Mouse (Mus musculus): ENCODE results near the gene Hmbs. TPM values are rescaled to one million over a fixed set of nuclear protein-coding genes. Genes with fewer than 3 reads are reported as not detected.
"Not testable (repeated sequence)": the region's sequence is repeated elsewhere in the genome, so short reads cannot be mapped to it uniquely, and the experiment has no call there.

Hmbs gene
- polyA plus RNA-seq (2021), result 46.8 TPM

- POLR2A ChIA-PET, result interaction anchor here (1.1 to 1.7 kb wide), 3 partner anchors 9 to 15 kb away, joined by 3 to 8 read pairs (median 3); partner anchors contain the start of gene H2afx
These were observed at the start of gene Hmbs for GRCm38 (mm10) chr9:44343781-44344421. TSS of gene Hmbs (minus strand) at chr9:44344228.

GRCm38 (mm10) chr9:44391466-44391865 is 47.4 kb upstream of the Hmbs start:
- ATAC-seq (peak; percentile 44), DNase-seq (ENCODE audit: low read depth, low spot score) (no peak)
- ChIA-PET CTCF (no interaction called here), POLR2A (interaction anchor here (0.6 kb wide), 1 partner anchor 472 kb away, joined by 5 read pairs; no protein-coding TSS in a partner anchor)
- no peaks in the 10 kb centered on the region for H3K27me3 ChIP-seq
- TF ChIP-seq CTCF (IDR thresholded peaks at IDR 0.05), result no peak
- in situ Hi-C loops (cut with MboI; ENCODE audit: low pct_unique_long_range_greater_than_20kb), result no loop called here

More at GRCm38 (mm10) chr9:44343781-44344421, at the start of gene Hmbs:
- DNase-seq (ENCODE audit: low read depth, low spot score), result no peak
- CTCF ChIA-PET, result interaction anchor here (1.0 to 2.5 kb wide), 2 partner anchors 8 to 18 kb away, joined by 4 to 8 read pairs; partner anchors contain the start of gene Vps11
- peak; percentile 80 for ATAC-seq
- in situ Hi-C loops (cut with MboI; ENCODE audit: low pct_unique_long_range_greater_than_20kb), result no loop called here
- no peaks in the 10 kb centered on the region for H3K27me3 ChIP-seq
- no peak for TF ChIP-seq CTCF (IDR thresholded peaks at IDR 0.05)

GRCm38 (mm10) chr9:44389273-44389672 is 45.2 kb upstream of the Hmbs start:
- H3K27me3 ChIP-seq, result no peaks in the 10 kb centered on the region
- in situ Hi-C loops (cut with MboI; ENCODE audit: low pct_unique_long_range_greater_than_20kb), result no loop called here
- CTCF ChIA-PET, result interaction anchor here (1.0 to 1.3 kb wide), 3 partner anchors 9 to 24 kb away, joined by 3 to 6 read pairs (median 3); partner anchors contain the start of gene Hyou1
- no peak for ATAC-seq
- POLR2A ChIA-PET, result interaction anchor here (1.6 kb wide), 1 partner anchor 10 kb away, joined by 7 read pairs; the partner anchor contains the start of gene Hyou1
- DNase-seq (ENCODE audit: low read depth, low spot score), result no peak
- no peak for TF ChIP-seq CTCF (IDR thresholded peaks at IDR 0.05)

GRCm38 (mm10) chr9:44387221-44387620 is 43.2 kb upstream of the Hmbs start:
- ATAC-seq, result no peak
- no peak for DNase-seq (ENCODE audit: low read depth, low spot score)
- POLR2A ChIA-PET, result no interaction called here
- no peaks in the 10 kb centered on the region for H3K27me3 ChIP-seq
- in situ Hi-C loops (cut with MboI; ENCODE audit: low pct_unique_long_range_greater_than_20kb), result no loop called here
- CTCF ChIA-PET, result no interaction called here
- TF ChIP-seq CTCF (IDR thresholded peaks at IDR 0.05), result no peak

- ChIA-PET CTCF (interaction anchor here (0.6 kb wide), 1 partner anchor 27 kb away, joined by 3 read pairs; no protein-coding TSS in a partner anchor), POLR2A (no interaction called here)
- in situ Hi-C loops (cut with MboI; ENCODE audit: low pct_unique_long_range_greater_than_20kb), result no loop called here
- no peaks in the 10 kb centered on the region for H3K27me3 ChIP-seq
- no peak for TF ChIP-seq CTCF (IDR thresholded peaks at IDR 0.05)
- ATAC-seq (no peak), DNase-seq (ENCODE audit: low read depth, low spot score) (no peak)
These were observed 40.6 kb upstream of the Hmbs start for GRCm38 (mm10) chr9:44384596-44384995.

- no peak for DNase-seq (ENCODE audit: low read depth, low spot score)
- ATAC-seq, result peak; percentile 1
- in situ Hi-C loops (cut with MboI; ENCODE audit: low pct_unique_long_range_greater_than_20kb), result no loop called here
- ChIA-PET POLR2A (interaction anchor here (1.3 to 1.9 kb wide), 3 partner anchors 9 to 45 kb away, joined by 5 to 7 read pairs (median 7); partner anchors contain the start of genes H2afx and Vps11), CTCF (interaction anchor here (1.2 to 2.0 kb wide), 3 partner anchors 9 to 18 kb away, joined by 3 to 6 read pairs (median 6); partner anchors contain the start of gene Vps11)
- no peaks in the 10 kb centered on the region for H3K27me3 ChIP-seq
- no peak for TF ChIP-seq CTCF (IDR thresholded peaks at IDR 0.05)
These were observed 35.8 kb upstream of the Hmbs start for GRCm38 (mm10) chr9:44379862-44380261.

- CTCF ChIA-PET, result interaction anchor here (1.2 to 2.0 kb wide), 3 partner anchors 9 to 17 kb away, joined by 3 to 6 read pairs (median 6); partner anchors contain the start of gene Vps11
- POLR2A ChIA-PET, result interaction anchor here (0.7 to 1.9 kb wide), 6 partner anchors 10 to 58 kb away, joined by 3 to 7 read pairs (median 4); partner anchors contain the start of genes H2afx and Vps11
- in situ Hi-C loops (cut with MboI; ENCODE audit: low pct_unique_long_range_greater_than_20kb), result no loop called here
- no peak for TF ChIP-seq CTCF (IDR thresholded peaks at IDR 0.05)
- ATAC-seq (peak; percentile 93), DNase-seq (ENCODE audit: low read depth, low spot score) (peak; percentile 77)
- H3K27me3 ChIP-seq, result no peaks in the 10 kb centered on the region
These were observed 35.2 kb upstream of the Hmbs start, which contains the start of gene Hyou1 for GRCm38 (mm10) chr9:44379054-44379834. TSS of gene Hyou1 (plus strand) at chr9:44379490.

- ChIA-PET CTCF (interaction anchor here (1.2 to 2.9 kb wide), 2 partner anchors 14 to 16 kb away, joined by 3 to 9 read pairs; partner anchors contain the start of gene Vps11), POLR2A (interaction anchor here (0.7 to 0.8 kb wide), 3 partner anchors 17 to 57 kb away, joined by 3 read pairs; partner anchors contain the start of gene Vps11)
- H3K27me3 ChIP-seq, result no peaks in the 10 kb centered on the region
- in situ Hi-C loops (cut with MboI; ENCODE audit: low pct_unique_long_range_greater_than_20kb), result no loop called here
- no peak for ATAC-seq
- no peak for DNase-seq (ENCODE audit: low read depth, low spot score)
- no peak for TF ChIP-seq CTCF (IDR thresholded peaks at IDR 0.05)
These were observed 34.2 kb upstream of the Hmbs start for GRCm38 (mm10) chr9:44378153-44378730.

GRCm38 (mm10) chr9:44377335-44377734 is 33.3 kb upstream of the Hmbs start:
- DNase-seq (ENCODE audit: low read depth, low spot score); POLR2A ChIA-PET; in situ Hi-C loops (cut with MboI; ENCODE audit: low pct_unique_long_range_greater_than_20kb); ATAC-seq; H3K27me3 ChIP-seq: not testable (repeated sequence)
- CTCF ChIA-PET, result interaction anchor here (2.9 kb wide), 1 partner anchor 15 kb away, joined by 9 read pairs; the partner anchor contains the start of gene Vps11

GRCm38 (mm10) chr9:44376141-44376540 is 32.1 kb upstream of the Hmbs start:
- ATAC-seq (no peak), DNase-seq (ENCODE audit: low read depth, low spot score) (no peak)
- H3K27me3 ChIP-seq, result no peaks in the 10 kb centered on the region
- POLR2A ChIA-PET, result no interaction called here
- TF ChIP-seq CTCF (IDR thresholded peaks at IDR 0.05), result no peak
- in situ Hi-C loops (cut with MboI; ENCODE audit: low pct_unique_long_range_greater_than_20kb), result no loop called here
- CTCF ChIA-PET, result interaction anchor here (1.1 to 2.9 kb wide), 2 partner anchors 12 to 14 kb away, joined by 3 to 9 read pairs; partner anchors contain the start of gene Vps11

Measured in Patski (cell line).